Mouse (Mus musculus) MEL (cell line): Measurements from ENCODE around the gene Fam161a. TPM values are rescaled to one million over a fixed set of nuclear protein-coding genes. Genes with fewer than 3 reads are reported as not detected.

Experiments used
- DNase-seq: peaks from one replicate; pipeline ENCODE4 v3.0.0; 2011; ENCODE audit warnings: low read depth, low spot score
- H3K27ac ChIP-seq: 2 replicates; pipeline ENCODE4 v1.5.1; 2012; ENCODE audit warnings: low read depth, mild to moderate bottlenecking, control low read depth, low read length, moderate library complexity; ENCODE audit not compliant: control insufficient read depth
- H3K27me3 ChIP-seq, 2 experiments: fragments of 150-350 bp in 1 of 2; sonication (generic) in 1 of 2; 2 replicates each; pipeline ENCODE4 v1.6.1; 2012; ENCODE audit warnings: low read length in 2 of 2, mild to moderate bottlenecking in 2 of 2, improper control_type of control experiment in 1 of 2, moderate library complexity in 1 of 2; ENCODE audit not compliant: insufficient read depth in 2 of 2, control insufficient read depth in 1 of 2
- H3K36me3 ChIP-seq, 2 experiments: 2 replicates each; pipeline ENCODE4 v1.6.1; 2012 to 2014; ENCODE audit warnings: low read length in 2 of 2, improper control_type of control experiment in 1 of 2, inconsistent platforms in 1 of 2, mild to moderate bottlenecking in 1 of 2; ENCODE audit not compliant: insufficient read depth in 2 of 2, control insufficient read depth in 1 of 2
- H3K4me1 ChIP-seq, 2 experiments: fragments of 150-350 bp in 1 of 2; sonication (generic) in 1 of 2; 2 replicates each; pipeline ENCODE4 v1.6.1; 2012; ENCODE audit warnings: low read length in 2 of 2, improper control_type of control experiment in 1 of 2, mild to moderate bottlenecking in 1 of 2; ENCODE audit not compliant: insufficient read depth in 2 of 2, control insufficient read depth in 1 of 2
- H3K4me3 ChIP-seq, 2 experiments: fragments of 150-350 bp in 1 of 2; sonication (generic) in 1 of 2; 2 replicates each; pipeline ENCODE4 v1.5.1; 2012; ENCODE audit warnings: low read depth in 2 of 2, low read length in 2 of 2, mild to moderate bottlenecking in 2 of 2, moderate library complexity in 2 of 2, control low read depth in 1 of 2, improper control_type of control experiment in 1 of 2; ENCODE audit not compliant: control insufficient read depth in 1 of 2, insufficient read depth in 1 of 2
- H3K79me2 ChIP-seq: 2 replicates; pipeline ENCODE4 v1.6.1; 2012; ENCODE audit warnings: mild to moderate bottlenecking, low read length, moderate library complexity; ENCODE audit not compliant: control insufficient read depth, poor library complexity, insufficient read depth
- H3K9ac ChIP-seq: 2 replicates; pipeline ENCODE4 v1.6.1; 2012; ENCODE audit warnings: low read depth, mild to moderate bottlenecking, control low read depth, low read length, moderate library complexity; ENCODE audit not compliant: control insufficient read depth, poor library complexity, severe bottlenecking
- H3K9me3 ChIP-seq: fragments of 150-350 bp; sonication (generic); replicated peaks from 2 replicates; pipeline ENCODE4 v1.6.1; 2012; ENCODE audit warnings: mild to moderate bottlenecking, low read length, improper control_type of control experiment, moderate library complexity; ENCODE audit not compliant: insufficient read depth
- BHLHE40 ChIP-seq: IDR thresholded peaks from 2 replicates; pipeline ENCODE4 v1.6.1; 2012; ENCODE audit warnings: low read depth, mild to moderate bottlenecking, inconsistent platforms, low read length, improper control_type of control experiment, borderline replicate concordance
- CHD1 ChIP-seq: IDR thresholded peaks from 2 replicates; pipeline ENCODE4 v1.6.1; 2012; ENCODE audit warnings: low read depth, mild to moderate bottlenecking, inconsistent platforms, low read length, improper control_type of control experiment
- CHD2 ChIP-seq: IDR thresholded peaks from 2 replicates; pipeline ENCODE4 v1.6.1; 2011; ENCODE audit warnings: low read length, improper control_type of control experiment
- E2F4 ChIP-seq: IDR thresholded peaks from 2 replicates; pipeline ENCODE4 v1.6.1; 2011; ENCODE audit warnings: low read depth, low read length, improper control_type of control experiment, borderline replicate concordance
- ELF1 ChIP-seq: IDR thresholded peaks from 2 replicates; pipeline ENCODE4 v1.6.1; 2014; ENCODE audit warnings: low read depth, mild to moderate bottlenecking, inconsistent platforms, low read length, improper control_type of control experiment, moderate library complexity
- GABPA ChIP-seq: IDR thresholded peaks from 2 replicates; pipeline ENCODE4 v1.6.1; 2012; ENCODE audit warnings: low read depth, mild to moderate bottlenecking, inconsistent platforms, low read length, improper control_type of control experiment, moderate library complexity
- GATA1 ChIP-seq: IDR thresholded peaks from 2 replicates; pipeline ENCODE4 v1.6.1; 2011; ENCODE audit warnings: low read depth, low read length, improper control_type of control experiment
- HCFC1 ChIP-seq: IDR thresholded peaks from 2 replicates; pipeline ENCODE4 v1.6.1; 2012; ENCODE audit warnings: low read depth, mild to moderate bottlenecking, inconsistent platforms, low read length, improper control_type of control experiment, moderate library complexity
- KAT2A ChIP-seq: conservative IDR thresholded peaks from 2 replicates; pipeline ENCODE4 v1.6.1; 2012; ENCODE audit warnings: low read depth, low read length, improper control_type of control experiment, inconsistent platforms
- MAZ ChIP-seq: IDR thresholded peaks from 2 replicates; pipeline ENCODE4 v1.6.1; 2012; ENCODE audit warnings: low read depth, mild to moderate bottlenecking, inconsistent platforms, low read length, improper control_type of control experiment
- MEF2A ChIP-seq: IDR thresholded peaks from 2 replicates; pipeline ENCODE4 v1.6.1; 2014; ENCODE audit warnings: low read depth, mild to moderate bottlenecking, inconsistent platforms, low read length, improper control_type of control experiment; ENCODE audit not compliant: poor library complexity, insufficient replicate concordance, severe bottlenecking; ENCODE audit errors: extremely low read depth
- MXI1 ChIP-seq: IDR thresholded peaks from 2 replicates; pipeline ENCODE4 v1.6.1; 2011; ENCODE audit warnings: mild to moderate bottlenecking, low read depth, low read length, improper control_type of control experiment
- MYC ChIP-seq: IDR thresholded peaks from 2 replicates; pipeline ENCODE4 v1.6.1; 2011; ENCODE audit warnings: low read depth, mild to moderate bottlenecking, low read length, improper control_type of control experiment, moderate library complexity
- NELFE ChIP-seq: IDR thresholded peaks from 2 replicates; pipeline ENCODE4 v1.6.1; 2011; ENCODE audit warnings: low read depth, low read length, improper control_type of control experiment
- NRF1 ChIP-seq: IDR thresholded peaks from 2 replicates; pipeline ENCODE4 v1.6.1; 2014; ENCODE audit warnings: low read depth, mild to moderate bottlenecking, inconsistent platforms, low read length, improper control_type of control experiment, moderate library complexity; ENCODE audit not compliant: poor library complexity, insufficient read depth, severe bottlenecking
- POLR2A ChIP-seq, 2 experiments: IDR thresholded peaks; 2 replicates each; pipeline ENCODE4 v1.6.1; 2011 to 2012; ENCODE audit warnings: low read length in 2 of 2, mild to moderate bottlenecking in 2 of 2, control low read depth in 1 of 2, improper control_type of control experiment in 1 of 2, low read depth in 1 of 2, moderate library complexity in 1 of 2; ENCODE audit not compliant: control insufficient read depth in 1 of 2, insufficient read depth in 1 of 2, poor library complexity in 1 of 2
- POLR2AphosphoS2 ChIP-seq: IDR thresholded peaks from 2 replicates; pipeline ENCODE4 v1.6.1; 2011; ENCODE audit warnings: low read length, improper control_type of control experiment
- RAD21 ChIP-seq: IDR thresholded peaks from 2 replicates; pipeline ENCODE4 v1.6.1; 2011; ENCODE audit warnings: mild to moderate bottlenecking, low read depth, low read length, improper control_type of control experiment
- RCOR1 ChIP-seq: IDR thresholded peaks from 2 replicates; pipeline ENCODE4 v1.6.1; 2012; ENCODE audit warnings: low read depth, mild to moderate bottlenecking, inconsistent platforms, low read length, improper control_type of control experiment
- TAL1 ChIP-seq: IDR thresholded peaks from 2 replicates; pipeline ENCODE4 v1.6.1; 2012; ENCODE audit warnings: mild to moderate bottlenecking, inconsistent platforms, low read length, moderate library complexity, mixed read lengths
- TBP ChIP-seq: IDR thresholded peaks from 2 replicates; pipeline ENCODE4 v1.8.0; 2011; ENCODE audit warnings: low read depth, low read length, improper control_type of control experiment
- TCF12 ChIP-seq: IDR thresholded peaks from 2 replicates; pipeline ENCODE4 v1.6.1; 2014; ENCODE audit warnings: low read depth, mild to moderate bottlenecking, inconsistent platforms, low read length, improper control_type of control experiment, moderate library complexity
- USF2 ChIP-seq, 2 experiments: IDR thresholded peaks; 2 replicates each; pipeline ENCODE4 v1.6.1; 2011 to 2012; ENCODE audit warnings: improper control_type of control experiment in 2 of 2, low read length in 2 of 2, borderline replicate concordance in 1 of 2, inconsistent platforms in 1 of 2, low read depth in 1 of 2, mild to moderate bottlenecking in 1 of 2; ENCODE audit not compliant: insufficient read depth in 1 of 2
- ZKSCAN1 ChIP-seq: IDR thresholded peaks from 2 replicates; pipeline ENCODE4 v1.6.1; 2012; ENCODE audit warnings: low read depth, mild to moderate bottlenecking, inconsistent platforms, low read length, improper control_type of control experiment, moderate library complexity
- ZNF384 ChIP-seq: IDR thresholded peaks from 2 replicates; pipeline ENCODE4 v1.6.1; 2012; ENCODE audit warnings: low read depth, mild to moderate bottlenecking, inconsistent platforms, low read length, improper control_type of control experiment
- polyA plus RNA-seq, 2 experiments: library from polyadenylated mRNA; stranded (reverse) in 1 of 2; unstranded in 1 of 2; fragments of >175 nt in 1 of 2; fragments of >200 nt in 1 of 2; gene quantifications; 2 replicates each; pipeline versions ENCODE4 v1.2.1 to v1.2.4; 2012; ENCODE audit warnings: low replicate concordance in 2 of 2, low read depth in 1 of 2; ENCODE audit not compliant: insufficient read length in 2 of 2, insufficient read depth in 1 of 2, missing spikeins in 1 of 2
- total RNA-seq: library from RNA; depleted of rRNA; stranded (reverse); fragments of 300-350 nt; gene quantifications from 2 replicates; pipeline ENCODE4 v1.2.3, GENCODE M21; 2012

Fam161a gene
- total and polyA plus RNA-seq, 3 experiments: 0.27 to 1.0 TPM; not detected in 1

DNA sequence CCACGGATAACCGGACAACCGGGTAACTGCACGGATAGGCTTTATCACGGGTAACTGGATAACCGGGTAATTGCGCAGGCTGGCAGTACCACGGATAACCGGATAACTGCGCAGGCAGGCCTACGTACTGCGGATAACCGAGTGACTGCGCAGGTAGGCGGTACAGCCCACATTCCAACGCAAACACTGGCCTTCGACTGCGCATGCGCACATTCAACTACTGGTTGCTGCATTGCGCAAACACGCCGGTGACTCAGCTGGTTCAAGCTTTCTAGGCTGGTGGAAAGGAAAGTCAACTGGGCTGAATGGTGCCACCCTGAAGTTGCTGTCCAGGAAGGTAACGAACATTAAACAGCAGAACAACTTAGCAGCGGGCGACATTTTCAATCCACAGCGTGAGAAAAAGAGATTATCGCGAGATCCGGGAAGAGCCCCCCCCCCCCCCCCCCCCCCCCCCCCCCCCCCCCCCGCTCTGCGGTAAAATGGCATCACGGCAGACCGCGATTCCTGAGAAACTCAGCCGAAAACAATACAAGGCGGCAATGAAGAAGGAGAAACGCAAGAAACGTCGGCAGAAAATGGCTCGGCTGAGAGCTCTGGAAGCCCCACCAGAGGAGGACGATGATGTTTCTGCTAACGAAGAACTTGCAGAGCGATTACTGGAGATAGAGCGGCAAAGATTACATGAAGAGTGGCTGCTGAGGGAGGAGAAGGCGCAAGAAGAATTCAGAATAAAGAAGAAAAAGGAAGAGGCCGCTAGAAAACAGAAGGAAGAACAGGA is 34.4 kb upstream of the Fam161a start (continued):
- TF ChIP-seq GABPA (no peak), POLR2A (IDR thresholded peaks at IDR 0.05; ENCODE audit: control insufficient read depth in 1 of 2, insufficient read depth in 1 of 2, low read depth in 1 of 2, low read length in 2 of 2, poor library complexity in 1 of 2) (peak; percentile 14 to 59; a peak in 3 of 4 replicates), NELFE (no peak; the same call in 1 of the 2 replicates), MYC (0 out of 2 replicates have a peak, but pooled peaks have one; percentile 22), MEF2A (no peak), NRF1 (peak; percentile 83), TCF12 (peak; percentile 2; the same call in 1 of the 2 replicates), MAZ (peak; percentile 78), CHD1 (no peak)

DNA sequence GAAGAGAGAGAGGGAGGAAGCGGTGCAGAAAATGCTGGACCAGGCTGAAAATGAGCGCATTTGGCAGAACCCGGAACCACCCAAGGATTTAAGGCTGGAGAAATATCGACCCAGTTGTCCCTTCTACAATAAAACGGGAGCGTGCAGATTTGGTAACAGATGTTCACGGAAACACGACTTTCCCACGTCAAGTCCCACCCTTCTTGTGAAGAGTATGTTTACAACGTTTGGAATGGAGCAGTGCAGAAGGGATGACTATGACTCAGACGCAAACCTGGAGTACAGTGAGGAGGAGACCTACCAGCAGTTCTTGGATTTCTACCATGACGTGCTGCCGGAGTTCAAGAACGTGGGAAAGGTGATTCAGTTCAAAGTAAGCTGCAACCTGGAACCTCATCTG is 33.7 kb upstream of the Fam161a start:
- Histone ChIP-seq H3K27me3 (no peaks in the 10 kb centered on the region), H3K36me3 (peaks cover 0 to 30% of the 10 kb centered on the region in 2 experiments; a peak in 3 of 4 replicates), H3K9ac (peak overlapping the region; percentile 71), H3K4me1 (peaks cover 0 to 17% of the 10 kb centered on the region in 2 experiments; a peak in 2 of 4 replicates), H3K27ac (peak overlapping the region; percentile 94), H3K79me2 (peaks cover 55% of the 10 kb centered on the region), H3K9me3 (no peaks in the 10 kb centered on the region), H3K4me3 (peak overlapping the region; percentile 74 to 77)
- TF ChIP-seq MXI1: no peak
- TF ChIP-seq MEF2A: no peak
- no peak for TF ChIP-seq E2F4
- TF ChIP-seq RAD21: no peak
- TF ChIP-seq TAL1: no peak
- no peak for TF ChIP-seq BHLHE40
- no peak for TF ChIP-seq HCFC1
- TF ChIP-seq KAT2A: no peak
- TF ChIP-seq ELF1: no peak
- TF ChIP-seq RCOR1: no peak
- no peak for TF ChIP-seq CHD2
- no peak for TF ChIP-seq TCF12
- no peak for TF ChIP-seq POLR2AphosphoS2
- no peak for TF ChIP-seq USF2 (IDR thresholded peaks at IDR 0.05; ENCODE audit: borderline replicate concordance in 1 of 2, insufficient read depth in 1 of 2, low read depth in 1 of 2, low read length in 2 of 2)
- no peak for TF ChIP-seq TBP
- TF ChIP-seq GATA1: no peak
- no peak for TF ChIP-seq ZNF384
- TF ChIP-seq ZKSCAN1: no peak
- peak; percentile 62 for DNase-seq
